Mouse (Mus musculus) CH12.LX (cell line): ENCODE results near the gene Gpnmb. TPM values are rescaled to one million over a fixed set of nuclear protein-coding genes. Genes with fewer than 3 reads are reported as not detected.

ENCODE experiments used
- DNase-seq: peaks from one replicate; pipeline ENCODE4 v3.0.0-alpha.2; 2013; ENCODE audit errors: extremely low read depth
- H3K27ac ChIP-seq: 2 replicates; pipeline ENCODE4 v1.5.1; 2012; ENCODE audit warnings: low read depth, mild to moderate bottlenecking, control low read depth, moderate library complexity; ENCODE audit not compliant: insufficient read depth
- H3K27me3 ChIP-seq: replicated peaks from 2 replicates; pipeline ENCODE3; 2012; ENCODE audit warnings: inconsistent platforms
- H3K36me3 ChIP-seq, 2 experiments: replicated peaks in 1 of 2; 2 replicates each; pipeline versions ENCODE3 to v1.6.1; 2012; ENCODE audit warnings: inconsistent platforms in 1 of 2, low read length in 1 of 2, mild to moderate bottlenecking in 1 of 2, mixed read lengths in 1 of 2, moderate library complexity in 1 of 2; ENCODE audit not compliant: control insufficient read depth in 1 of 2, insufficient read depth in 1 of 2
- H3K4me1 ChIP-seq, 2 experiments: 2 replicates each; pipeline ENCODE4 v1.6.1; 2012; ENCODE audit warnings: inconsistent platforms in 1 of 2, moderate library complexity in 1 of 2; ENCODE audit not compliant: insufficient read depth in 2 of 2, control insufficient read depth in 1 of 2
- H3K4me2 ChIP-seq: 2 replicates; pipeline ENCODE4 v1.6.1; 2012; ENCODE audit warnings: low read depth, mild to moderate bottlenecking, control low read depth; ENCODE audit not compliant: poor library complexity, insufficient read depth, severe bottlenecking
- H3K4me3 ChIP-seq, 3 experiments: fragments of 150-350 bp in 1 of 3; sonication (generic) in 1 of 3; replicated peaks in 1 of 3; 2 replicates each; pipeline versions ENCODE3 to v1.5.1; 2011 to 2012; ENCODE audit warnings: low read depth in 2 of 3, low read length in 2 of 3, mild to moderate bottlenecking in 2 of 3, moderate library complexity in 2 of 3, control low read depth in 1 of 3, improper control_type of control experiment in 1 of 3, inconsistent platforms in 1 of 3, mixed read lengths in 1 of 3; ENCODE audit not compliant: poor library complexity in 1 of 3
- H3K79me2 ChIP-seq: replicated peaks from 2 replicates; pipeline ENCODE4 v1.6.1; 2012; ENCODE audit warnings: mild to moderate bottlenecking, moderate library complexity; ENCODE audit not compliant: control insufficient read depth, poor library complexity, insufficient read depth, severe bottlenecking; ENCODE audit errors: extremely low read depth
- H3K9ac ChIP-seq: 2 replicates; pipeline ENCODE4 v1.6.1; 2012; ENCODE audit warnings: low read depth, mild to moderate bottlenecking, control low read depth, moderate library complexity; ENCODE audit not compliant: insufficient read depth
- H3K9me3 ChIP-seq: replicated peaks from 2 replicates; pipeline ENCODE3; 2012; ENCODE audit warnings: low read length, inconsistent platforms, mixed read lengths
- BHLHE40 ChIP-seq: IDR thresholded peaks from 2 replicates; pipeline ENCODE4 v1.6.1; 2011; ENCODE audit warnings: mild to moderate bottlenecking, low read depth, low read length, improper control_type of control experiment
- CTCF ChIP-seq, 2 experiments: IDR thresholded peaks in 1 of 2; conservative IDR thresholded peaks in 1 of 2; 2 replicates each; pipeline ENCODE4 v1.5.1; 2011 to 2012; ENCODE audit warnings: low read depth in 2 of 2, low read length in 2 of 2, improper control_type of control experiment in 1 of 2, inconsistent platforms in 1 of 2, mild to moderate bottlenecking in 1 of 2, moderate library complexity in 1 of 2
- ELF1 ChIP-seq: IDR thresholded peaks from 2 replicates; pipeline ENCODE4 v1.6.1; 2014; ENCODE audit warnings: low read depth, mild to moderate bottlenecking, inconsistent platforms, low read length, improper control_type of control experiment
- EP300 ChIP-seq: IDR thresholded peaks from 2 replicates; pipeline ENCODE4 v1.6.1; 2011; ENCODE audit warnings: low read length, improper control_type of control experiment
- ETS1 ChIP-seq: conservative IDR thresholded peaks from 2 replicates; pipeline ENCODE4 v1.6.1; 2012; ENCODE audit warnings: low read depth, mild to moderate bottlenecking, inconsistent platforms, low read length, improper control_type of control experiment, moderate library complexity
- IRF4 ChIP-seq: IDR thresholded peaks from 2 replicates; pipeline ENCODE4 v1.6.1; 2014; ENCODE audit warnings: low read depth, mild to moderate bottlenecking, inconsistent platforms, low read length, improper control_type of control experiment
- MAZ ChIP-seq: IDR thresholded peaks from 2 replicates; pipeline ENCODE4 v1.6.1; 2012; ENCODE audit warnings: low read depth, mild to moderate bottlenecking, inconsistent platforms, low read length, improper control_type of control experiment, moderate library complexity
- MEF2A ChIP-seq: IDR thresholded peaks from 2 replicates; pipeline ENCODE4 v1.6.1; 2014; ENCODE audit warnings: low read depth, mild to moderate bottlenecking, inconsistent platforms, low read length, improper control_type of control experiment, borderline replicate concordance
- MXI1 ChIP-seq: IDR thresholded peaks from 2 replicates; pipeline ENCODE4 v1.6.1; 2011; ENCODE audit warnings: mild to moderate bottlenecking, low read depth, low read length, improper control_type of control experiment
- NELFE ChIP-seq: IDR thresholded peaks from 2 replicates; pipeline ENCODE4 v1.6.1; 2011; ENCODE audit warnings: low read depth, low read length, improper control_type of control experiment
- PAX5 ChIP-seq: IDR thresholded peaks from 2 replicates; pipeline ENCODE4 v1.6.1; 2012; ENCODE audit warnings: low read length, inconsistent platforms, mixed read lengths
- POLR2A ChIP-seq: IDR thresholded peaks from 2 replicates; pipeline ENCODE4 v1.6.1; 2011; ENCODE audit warnings: low read depth, mild to moderate bottlenecking, improper control_type of control experiment, low read length
- RCOR1 ChIP-seq: conservative IDR thresholded peaks from 2 replicates; pipeline ENCODE4 v1.6.1; 2012; ENCODE audit warnings: low read depth, mild to moderate bottlenecking, inconsistent platforms, low read length, improper control_type of control experiment
- TCF12 ChIP-seq: IDR thresholded peaks from 2 replicates; pipeline ENCODE4 v1.6.1; 2014; ENCODE audit warnings: low read depth, mild to moderate bottlenecking, inconsistent platforms, low read length, improper control_type of control experiment
- USF1 ChIP-seq: IDR thresholded peaks from 2 replicates; pipeline ENCODE4 v1.6.1; 2014; ENCODE audit warnings: low read depth, mild to moderate bottlenecking, inconsistent platforms, low read length, improper control_type of control experiment
- USF2 ChIP-seq: conservative IDR thresholded peaks from 2 replicates; pipeline ENCODE4 v1.6.1; 2011; ENCODE audit warnings: low read depth, low read length, improper control_type of control experiment
- ZKSCAN1 ChIP-seq: IDR thresholded peaks from 2 replicates; pipeline ENCODE4 v1.6.1; 2012; ENCODE audit warnings: low read depth, inconsistent platforms, low read length, improper control_type of control experiment, borderline replicate concordance
- dilution Hi-C: fragments of 300-500 bp; cut with MboI; formaldehyde crosslinking; loops from 2 replicates; pipeline ENCODE4 v1.14.3; 2020; ENCODE audit warnings: low sequenced_read_pairs; ENCODE audit not compliant: extremely low pct_unique_long_range_greater_than_20kb, extremely low pct_ligation_motif_present
- in situ Hi-C: fragments of 300-500 bp; cut with MboI; formaldehyde crosslinking; loops from 3 replicates; pipeline ENCODE4 v1.14.3; 2019; ENCODE audit warnings: low sequenced_read_pairs, low pct_ligation_motif_present, low pct_unique_long_range_greater_than_20kb, mixed read lengths
- polyA plus RNA-seq: library from polyadenylated mRNA; unstranded; fragments of >175 nt; gene quantifications from 2 replicates; pipeline ENCODE4 v1.2.1, GENCODE M21; 2012; ENCODE audit warnings: low read depth; ENCODE audit not compliant: insufficient read length
- total RNA-seq, 2 experiments: library from RNA; depleted of rRNA; stranded (reverse); fragments of 300-350 nt in 1 of 2; fragments of >200 nt in 1 of 2; gene quantifications; 2 replicates each; pipeline ENCODE4 v1.2.3; 2012 to 2014

Gene Gpnmb
- total and polyA plus RNA-seq, 3 experiments, result 0.24 TPM; not detected in 2

DNA sequence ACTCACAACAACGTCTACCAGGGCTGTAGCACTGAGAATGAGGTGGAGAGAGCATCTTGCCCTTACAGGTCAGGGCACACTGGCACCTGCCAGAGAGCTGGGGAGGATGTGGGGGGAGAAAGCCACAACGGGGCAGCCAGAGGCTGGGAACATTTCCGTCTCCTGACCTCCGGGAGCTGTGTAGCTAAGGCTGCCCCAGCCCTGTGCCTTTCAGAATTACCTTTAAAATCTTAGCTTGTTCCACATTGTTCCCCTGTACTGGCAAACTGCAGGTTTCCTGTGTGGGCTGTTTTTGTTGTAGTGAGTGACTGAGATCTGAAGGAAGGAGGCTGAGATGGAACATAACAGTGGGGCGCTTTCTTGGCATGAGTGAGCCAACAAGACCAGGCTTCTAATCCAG, 15.8 kb downstream of the Gpnmb start:
- Histone ChIP-seq H3K9ac (no peak overlapping the region), H3K27ac (no peak overlapping the region), H3K79me2 (no peaks in the 10 kb centered on the region), H3K4me3 (no peak overlapping the region), H3K4me2 (no peak overlapping the region), H3K4me1 (peaks cover 2 to 15% of the 10 kb centered on the region in 2 experiments; a peak in 3 of 4 replicates), H3K36me3 (no peaks in the 10 kb centered on the region), H3K27me3 (no peaks in the 10 kb centered on the region), H3K9me3 (peaks cover 2% of the 10 kb centered on the region)
- no peak for DNase-seq
- dilution Hi-C loops (no loop called here), in situ Hi-C loops (loop anchor here (10.0 kb wide), 1 partner anchor 193 kb away; no protein-coding TSS in a partner anchor)
- TF ChIP-seq EP300 (no peak), ZKSCAN1 (no peak), TCF12 (no peak)

- Histone ChIP-seq H3K4me3 (no peak overlapping the region), H3K4me2 (no peak overlapping the region), H3K27me3 (no peaks in the 10 kb centered on the region), H3K79me2 (no peaks in the 10 kb centered on the region)
- TF ChIP-seq USF1 (no peak), IRF4 (no peak), MAZ (no peak)
- TF ChIP-seq, all 38 proteins: peak for 0
- dilution Hi-C loops, result no loop called here
- no peak overlapping the region for H3K27ac ChIP-seq
- peaks cover 0 to 3% of the 10 kb centered on the region in 2 experiments; a peak in 2 of 4 replicates for H3K4me1 ChIP-seq
- no peak for DNase-seq
- no peaks in the 10 kb centered on the region for H3K36me3 ChIP-seq
- H3K9me3 ChIP-seq, result peaks cover 2% of the 10 kb centered on the region
- in situ Hi-C loops, result loop anchor here (10.0 kb wide), 1 partner anchor 190 kb away; no protein-coding TSS in a partner anchor
- no peak overlapping the region for H3K9ac ChIP-seq
Observed at GRCm38 (mm10) chr6:49055256-49055733, 18.9 kb downstream of the Gpnmb start.

- Histone ChIP-seq H3K79me2 (no peaks in the 10 kb centered on the region), H3K4me2 (no peak overlapping the region), H3K4me1 (peaks cover 0 to 3% of the 10 kb centered on the region in 2 experiments; a peak in 2 of 4 replicates), H3K36me3 (no peaks in the 10 kb centered on the region), H3K27me3 (no peaks in the 10 kb centered on the region), H3K9ac (no peak overlapping the region), H3K9me3 (peaks cover 2% of the 10 kb centered on the region), H3K4me3 (no peak overlapping the region), H3K27ac (no peak overlapping the region)
- in situ Hi-C loops (loop anchor here (10.0 kb wide), 1 partner anchor 189 kb away; no protein-coding TSS in a partner anchor), dilution Hi-C loops (no loop called here)
- no peak for DNase-seq
- no peak for TF ChIP-seq MXI1
- no peak for TF ChIP-seq IRF4
- no peak for TF ChIP-seq BHLHE40
- no peak for TF ChIP-seq MEF2A
- no peak for TF ChIP-seq PAX5
- TF ChIP-seq ELF1, result no peak
- no peak for TF ChIP-seq ETS1
- TF ChIP-seq USF1, result no peak
- no peak for TF ChIP-seq USF2
- TF ChIP-seq POLR2A, result no peak
- TF ChIP-seq CTCF (conservative IDR thresholded peaks at IDR 0.05 in 1 of 2, IDR thresholded peaks at IDR 0.05 in 1 of 2; ENCODE audit: low read depth in 2 of 2, low read length in 2 of 2), result no peak
- TF ChIP-seq NELFE, result no peak
- TF ChIP-seq RCOR1, result no peak
Observed at GRCm38 (mm10) chr6:49056009-49056408, 19.7 kb downstream of the Gpnmb start.
